Mouse (Mus musculus) neural tube, embryonic 11.5 days (tissue): ENCODE measurements around the gene Spred1. TPM values are rescaled to one million over a fixed set of nuclear protein-coding genes. Genes with fewer than 3 reads are reported as not detected.

Source experiments
- ATAC-seq: fragments of 200-750 bp; cut with Nextera tagmentation; 2 replicates; pipeline ENCODE4 v1.8.0; 2017; ENCODE audit warnings: moderate number of reproducible peaks, mild to moderate bottlenecking, moderate TSS enrichment, moderate library complexity; ENCODE audit not compliant: insufficient read depth, low FRiP score, low TSS enrichment
- DNase-seq: peaks from one replicate; pipeline ENCODE4 v3.0.0-alpha.2; 2015; ENCODE audit warnings: low spot score
- H3K27ac ChIP-seq: fragments of 300-500 bp; sonication (generic); 2 replicates; pipeline ENCODE4 v1.5.1; 2014; ENCODE audit warnings: low read depth, mild to moderate bottlenecking, low read length
- H3K27me3 ChIP-seq: fragments of 300-500 bp; sonication (generic); 2 replicates; pipeline ENCODE4 v1.6.1; 2014; ENCODE audit warnings: mild to moderate bottlenecking, low read length, mixed read lengths; ENCODE audit not compliant: control insufficient read depth, insufficient read depth
- H3K36me3 ChIP-seq: fragments of 300-500 bp; sonication (generic); 2 replicates; pipeline ENCODE4 v1.6.1; 2014; ENCODE audit warnings: mild to moderate bottlenecking, low read length, moderate library complexity, mixed read lengths; ENCODE audit not compliant: control insufficient read depth, insufficient read depth
- H3K4me1 ChIP-seq: fragments of 300-500 bp; sonication (generic); 2 replicates; pipeline ENCODE4 v1.6.1; 2014; ENCODE audit warnings: low read length, mixed read lengths; ENCODE audit not compliant: control insufficient read depth, insufficient read depth
- H3K4me2 ChIP-seq: fragments of 300-500 bp; sonication (generic); 2 replicates; pipeline ENCODE4 v1.6.1; 2014; ENCODE audit warnings: low read depth, mild to moderate bottlenecking, moderate library complexity
- H3K4me3 ChIP-seq: fragments of 300-500 bp; sonication (generic); 2 replicates; pipeline ENCODE4 v1.5.1; 2014; ENCODE audit warnings: low read depth, low read length
- H3K9ac ChIP-seq: fragments of 300-500 bp; sonication (generic); 2 replicates; pipeline ENCODE4 v1.6.1; 2014; ENCODE audit warnings: mild to moderate bottlenecking, low read length
- H3K9me3 ChIP-seq: fragments of 300-500 bp; sonication (generic); 2 replicates; pipeline ENCODE4 v1.6.1; 2016; ENCODE audit warnings: low read length; ENCODE audit not compliant: control insufficient read depth
- WGBS: fragments of 180-500 bp; shearing (Covaris S2); extraction: QIAGEN DNeasy Blood & Tissue Kit; methylation state at CpG from one replicate; pipeline ENCODE4 v1.1.7; 2014; 5-methylcytosine and 5-hydroxymethylcytosine counted together
- polyA plus RNA-seq: library from polyadenylated mRNA; unstranded; fragments of >200 nt; fragmentation: Nextera tagmentation; extraction: Ambion mirVana; gene quantifications from 2 replicates; pipeline ENCODE4 v1.2.1, GENCODE M21; 2014

Spred1 gene
- polyA plus RNA-seq, 1 experiment from 2014 or later, result 23.5 TPM

DNA sequence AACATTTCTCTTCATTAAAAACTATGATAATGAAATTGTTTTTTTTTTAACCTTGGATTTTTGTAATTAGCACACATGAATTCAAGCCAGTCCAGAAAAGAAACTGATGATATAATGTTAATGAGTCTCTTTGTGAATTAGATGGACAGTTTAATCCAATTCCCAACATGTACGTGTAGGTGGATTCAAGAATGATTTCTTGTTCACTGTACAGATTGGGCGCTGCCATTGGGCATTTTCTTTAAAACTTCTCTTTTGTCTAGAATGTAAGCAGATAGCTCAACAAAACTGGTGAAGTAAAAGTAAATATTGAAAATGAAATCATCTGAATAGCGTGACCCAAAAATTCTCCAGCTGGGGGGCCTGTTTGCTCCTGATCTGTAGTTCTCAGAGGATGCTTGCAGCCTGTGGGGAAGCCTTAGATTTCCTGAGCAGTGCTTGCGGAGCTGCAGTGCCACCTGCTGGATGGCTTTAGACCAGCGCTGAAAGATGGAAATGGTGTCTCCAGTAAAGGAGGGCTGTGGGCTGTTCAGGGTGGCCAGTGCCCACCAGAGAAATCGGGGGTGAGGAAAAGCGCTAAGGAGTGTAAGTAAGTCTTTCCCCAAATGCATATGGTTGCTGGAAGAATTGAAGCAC, 59.2 kb downstream of the Spred1 start:
- H3K9me3 ChIP-seq, result no peaks in the 10 kb centered on the region
- H3K27me3 ChIP-seq, result no peaks in the 10 kb centered on the region
- no peak overlapping the region for H3K4me2 ChIP-seq
- ATAC-seq (peak; percentile 60), DNase-seq (peak; percentile 84)
- no peak overlapping the region for H3K9ac ChIP-seq
- H3K4me3 ChIP-seq, result no peak overlapping the region
- peaks cover 4% of the 10 kb centered on the region for H3K36me3 ChIP-seq
- 49% methylated on average over 7 of the region's 7 CpGs for WGBS
- H3K27ac ChIP-seq, result no peak overlapping the region
- H3K4me1 ChIP-seq, result no peaks in the 10 kb centered on the region

DNA sequence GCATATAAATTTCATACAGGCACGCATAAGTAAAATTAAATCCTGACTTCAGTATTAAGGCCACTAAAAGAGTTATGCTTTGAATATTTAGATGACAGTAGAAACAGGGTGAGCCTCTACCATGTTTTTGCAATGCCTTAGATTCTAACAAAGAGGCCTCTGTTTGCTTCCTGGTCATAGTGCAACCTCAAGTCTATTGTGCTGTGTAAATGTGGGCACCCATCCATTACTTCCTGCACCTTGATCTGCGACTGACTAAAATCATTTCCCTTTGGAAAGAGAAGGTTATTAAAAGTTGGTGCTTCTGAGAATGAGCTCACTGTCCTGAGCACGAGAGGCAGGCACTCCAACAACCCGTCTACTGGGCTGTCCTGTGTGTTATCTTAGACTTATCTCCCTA, 64.4 kb downstream of the Spred1 start:
- H3K27me3 ChIP-seq, result no peaks in the 10 kb centered on the region
- H3K9ac ChIP-seq, result no peak overlapping the region
- DNase-seq (no peak), ATAC-seq (no peak)
- no peak overlapping the region for H3K27ac ChIP-seq
- no peak overlapping the region for H3K4me3 ChIP-seq
- H3K4me2 ChIP-seq, result no peak overlapping the region
- no peaks in the 10 kb centered on the region for H3K4me1 ChIP-seq
- peaks cover 7% of the 10 kb centered on the region for H3K36me3 ChIP-seq
- H3K9me3 ChIP-seq, result no peaks in the 10 kb centered on the region
- WGBS, result 89% methylated on average over 4 of the region's 4 CpGs

DNA sequence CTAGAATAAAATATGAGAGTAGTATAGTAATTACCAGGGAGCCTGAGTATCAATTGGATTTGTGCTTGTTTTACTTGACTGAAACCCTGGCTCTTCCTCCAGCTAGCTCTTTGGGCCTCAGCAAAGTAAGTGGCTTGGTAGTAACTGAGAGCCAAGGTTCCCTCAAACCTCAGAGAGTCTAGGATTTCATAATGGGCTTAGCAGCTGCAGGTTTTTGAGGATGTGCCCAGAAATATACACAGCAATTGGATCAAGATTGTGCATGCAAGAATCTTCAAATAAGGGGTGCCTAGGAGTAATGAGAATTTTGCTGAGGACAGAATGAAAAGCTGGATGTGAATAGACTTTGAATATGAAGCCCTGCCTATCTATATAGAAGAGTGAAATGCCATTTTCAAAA, 69.7 kb downstream of the Spred1 start:
- H3K4me2 ChIP-seq, result no peak overlapping the region
- no peak for DNase-seq
- no peak overlapping the region for H3K27ac ChIP-seq
- H3K27me3 ChIP-seq, result no peaks in the 10 kb centered on the region
- H3K9ac ChIP-seq, result no peak overlapping the region
- H3K4me3 ChIP-seq, result no peak overlapping the region
- H3K9me3 ChIP-seq, result no peaks in the 10 kb centered on the region
- H3K4me1 ChIP-seq, result 0 out of 2 replicates have a peak, but pooled peaks cover 3% of the 10 kb centered on the region
- H3K36me3 ChIP-seq, result no peaks in the 10 kb centered on the region
- ATAC-seq, result no peak

DNA sequence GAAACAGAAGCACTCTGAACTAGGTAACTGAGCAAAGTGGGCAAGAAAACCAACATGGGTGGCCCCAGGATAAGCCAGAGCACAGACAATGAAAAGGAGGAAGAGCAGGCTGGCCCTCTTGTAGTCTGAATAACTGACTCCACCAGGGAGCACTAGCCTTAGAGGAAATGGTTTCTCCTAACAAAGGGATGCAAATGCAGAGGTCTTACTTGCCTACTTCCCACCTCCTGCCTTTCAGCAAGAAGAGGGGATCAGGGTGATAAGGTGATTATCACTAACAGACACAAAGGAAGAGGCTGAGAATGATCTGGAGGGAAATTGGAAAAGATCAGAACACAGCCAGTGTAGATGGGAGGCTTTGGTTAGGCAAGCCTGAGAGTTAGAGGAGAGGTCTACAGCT, 73.1 kb downstream of the Spred1 start:
- no peak for ATAC-seq
- no peak overlapping the region for H3K4me3 ChIP-seq
- no peak overlapping the region for H3K4me2 ChIP-seq
- H3K27ac ChIP-seq, result no peak overlapping the region
- no peak overlapping the region for H3K9ac ChIP-seq
- H3K4me1 ChIP-seq, result 0 out of 2 replicates have a peak, but pooled peaks cover 3% of the 10 kb centered on the region
- no peaks in the 10 kb centered on the region for H3K36me3 ChIP-seq
- no peaks in the 10 kb centered on the region for H3K27me3 ChIP-seq
- no peak for DNase-seq
- no peaks in the 10 kb centered on the region for H3K9me3 ChIP-seq

DNA sequence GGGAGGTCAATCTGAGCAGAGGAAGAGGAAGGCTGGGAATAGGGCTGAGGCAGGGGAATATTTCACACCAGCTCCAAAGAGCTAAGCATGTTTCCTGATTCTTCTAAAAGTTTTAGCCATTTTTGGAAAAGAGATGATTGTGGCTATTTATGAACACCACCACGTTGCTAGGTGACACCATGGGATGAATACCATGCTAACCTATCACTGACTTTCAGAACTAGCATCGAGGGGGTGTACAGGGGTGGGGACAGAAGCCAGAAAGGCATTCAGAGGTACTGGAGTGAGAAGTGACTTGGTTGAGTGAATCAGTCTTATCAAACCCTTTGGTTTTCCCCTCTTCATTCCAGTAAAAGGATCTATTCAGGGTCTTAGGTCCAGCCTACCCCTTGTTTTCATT, 74.0 kb downstream of the Spred1 start:
- no peak overlapping the region for H3K4me3 ChIP-seq
- no peaks in the 10 kb centered on the region for H3K36me3 ChIP-seq
- H3K9me3 ChIP-seq, result no peaks in the 10 kb centered on the region
- H3K9ac ChIP-seq, result no peak overlapping the region
- 0 out of 2 replicates have a peak, but pooled peaks cover 5% of the 10 kb centered on the region for H3K4me1 ChIP-seq
- no peak overlapping the region for H3K4me2 ChIP-seq
- ATAC-seq (no peak), DNase-seq (no peak)
- no peak overlapping the region for H3K27ac ChIP-seq
- H3K27me3 ChIP-seq, result no peaks in the 10 kb centered on the region
- 63% methylated on average over 2 of the region's 2 CpGs for WGBS

DNA sequence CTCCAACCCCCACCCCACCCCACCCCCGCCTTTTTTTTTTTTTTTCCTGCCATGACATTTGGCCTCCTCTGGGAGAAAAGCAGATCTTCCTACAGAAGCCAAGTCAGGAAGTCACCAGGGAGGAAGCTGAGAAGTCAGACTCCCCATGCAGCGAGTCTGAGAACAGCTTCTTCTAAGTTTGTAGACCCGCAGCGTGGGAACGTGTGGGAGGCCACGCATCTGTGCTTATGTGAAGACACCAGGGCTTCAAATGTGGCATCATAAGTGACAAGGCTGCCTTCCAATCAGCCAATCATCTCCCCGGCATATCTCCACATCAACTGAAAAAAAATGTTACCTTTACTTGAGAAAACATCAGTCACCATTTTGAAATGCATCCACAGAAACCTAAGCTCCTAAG, 74.4 kb downstream of the Spred1 start:
- Histone ChIP-seq H3K27ac (no peak overlapping the region), H3K4me1 (0 out of 2 replicates have a peak, but pooled peaks cover 5% of the 10 kb centered on the region), H3K27me3 (no peaks in the 10 kb centered on the region), H3K4me3 (no peak overlapping the region), H3K9me3 (no peaks in the 10 kb centered on the region), H3K9ac (no peak overlapping the region), H3K36me3 (no peaks in the 10 kb centered on the region), H3K4me2 (no peak overlapping the region)
- 70% methylated on average over 7 of the region's 7 CpGs for WGBS
- ATAC-seq (no peak), DNase-seq (no peak)

DNA sequence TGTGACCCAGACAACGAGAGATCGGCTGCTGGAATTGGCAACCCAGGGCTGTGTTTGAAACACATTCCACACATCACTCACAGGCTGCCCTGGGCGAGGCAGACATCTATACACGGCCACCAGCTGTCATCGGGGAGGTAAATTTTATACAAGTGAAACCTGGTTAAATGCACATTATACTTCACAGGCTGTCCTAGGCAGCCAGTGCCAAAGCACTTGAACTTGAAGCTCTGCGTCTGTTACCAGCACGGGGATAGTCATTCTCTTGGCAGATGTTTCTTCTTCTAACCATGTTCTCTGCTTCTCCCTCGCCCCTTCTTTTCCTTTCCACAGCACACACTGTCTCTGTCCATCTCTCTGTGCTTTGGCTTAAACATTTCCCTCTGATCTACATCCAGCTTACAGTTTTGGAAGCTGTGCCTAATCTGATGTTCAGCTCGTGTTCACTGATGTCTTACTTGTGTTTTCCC, 79.7 kb downstream of the Spred1 start:
- Histone ChIP-seq H3K4me1 (0 out of 2 replicates have a peak, but pooled peaks cover 5% of the 10 kb centered on the region), H3K9me3 (no peaks in the 10 kb centered on the region), H3K9ac (no peak overlapping the region), H3K27ac (no peak overlapping the region), H3K27me3 (no peaks in the 10 kb centered on the region), H3K4me3 (no peak overlapping the region), H3K36me3 (no peaks in the 10 kb centered on the region), H3K4me2 (no peak overlapping the region)
- DNase-seq, result no peak
- 49% methylated on average over 9 of the region's 9 CpGs for WGBS
- ATAC-seq, result peak; percentile 57; the same call in 1 of the 2 replicates

DNA sequence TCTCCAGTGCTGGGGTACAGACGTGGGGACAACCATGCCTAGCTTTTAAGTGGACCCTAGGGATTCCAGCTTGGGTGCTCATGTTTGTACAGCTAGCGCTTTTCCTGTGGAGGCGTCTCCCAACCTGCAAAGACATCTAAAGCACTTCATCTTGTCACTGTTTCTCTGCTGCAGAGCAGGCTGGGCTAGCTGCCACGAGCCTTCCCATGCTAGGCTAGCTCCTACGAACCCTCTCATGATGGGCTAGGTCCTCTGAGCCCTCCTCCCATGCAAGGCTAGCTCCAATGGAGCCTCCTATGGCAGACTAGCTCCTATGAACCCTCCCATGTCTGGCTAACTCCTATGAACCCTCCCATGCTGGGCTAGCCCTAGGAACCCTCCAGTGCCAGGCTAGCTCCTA, 82.2 kb downstream of the Spred1 start:
- Histone ChIP-seq H3K9ac (no peak overlapping the region), H3K4me2 (no peak overlapping the region), H3K4me3 (no peak overlapping the region), H3K36me3 (no peaks in the 10 kb centered on the region), H3K27me3 (no peaks in the 10 kb centered on the region), H3K9me3 (no peaks in the 10 kb centered on the region), H3K27ac (no peak overlapping the region), H3K4me1 (0 out of 2 replicates have a peak, but pooled peaks cover 5% of the 10 kb centered on the region)
- 78% methylated on average over 5 of the region's 5 CpGs for WGBS
- ATAC-seq, result no peak
- DNase-seq, result no peak

DNA sequence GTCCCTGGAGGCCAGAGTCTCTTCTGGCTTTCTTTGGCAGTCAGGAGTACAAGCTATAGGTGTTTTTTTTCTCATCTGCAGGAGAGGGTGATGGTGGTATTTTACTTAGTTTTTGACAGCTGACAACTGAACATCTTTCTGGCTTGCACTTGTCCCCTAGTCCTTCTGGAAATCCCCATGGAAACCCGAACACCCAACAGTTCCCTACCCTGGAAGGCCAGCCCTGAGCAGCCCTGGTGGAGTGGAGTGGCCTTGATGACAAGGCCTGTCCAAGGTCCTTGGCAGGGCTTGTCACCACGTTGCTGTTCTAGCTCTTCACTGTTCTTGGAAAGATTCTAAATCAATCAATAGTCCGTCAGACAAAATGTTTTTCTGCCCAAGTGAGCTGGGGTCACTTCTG, 83.4 kb downstream of the Spred1 start:
- DNase-seq (no peak), ATAC-seq (no peak)
- Histone ChIP-seq H3K4me3 (no peak overlapping the region), H3K9me3 (no peaks in the 10 kb centered on the region), H3K27me3 (no peaks in the 10 kb centered on the region), H3K27ac (no peak overlapping the region), H3K4me2 (no peak overlapping the region), H3K9ac (no peak overlapping the region), H3K4me1 (0 out of 2 replicates have a peak, but pooled peaks cover 5% of the 10 kb centered on the region), H3K36me3 (no peaks in the 10 kb centered on the region)
- 77% methylated on average over 3 of the region's 3 CpGs for WGBS
